Mouse (Mus musculus) stomach, embryonic 14.5 days (tissue): Measurements from ENCODE around the gene Cntn4. TPM values are rescaled to one million over a fixed set of nuclear protein-coding genes. Genes with fewer than 3 reads are reported as not detected.

ENCODE experiments used
- ATAC-seq: fragments of 200-750 bp; cut with Nextera tagmentation; 2 replicates; pipeline ENCODE4 v1.8.0; 2017; ENCODE audit warnings: low read depth, moderate TSS enrichment; ENCODE audit not compliant: insufficient number of reproducible peaks, insufficient read depth, low FRiP score
- H3K27ac ChIP-seq: fragments of 300-500 bp; sonication (generic); 2 replicates; pipeline ENCODE4 v1.5.1; 2014; ENCODE audit warnings: mild to moderate bottlenecking, low read length, moderate library complexity, mixed read lengths
- H3K27me3 ChIP-seq: fragments of 300-500 bp; sonication (generic); 2 replicates; pipeline ENCODE4 v1.6.1; 2014; ENCODE audit warnings: low read length, control low read depth, mixed read lengths; ENCODE audit not compliant: control insufficient read depth, insufficient read depth
- H3K36me3 ChIP-seq: fragments of 300-500 bp; sonication (generic); 2 replicates; pipeline ENCODE4 v1.6.1; 2014; ENCODE audit warnings: mild to moderate bottlenecking, control low read depth, low read length, moderate library complexity, mixed read lengths; ENCODE audit not compliant: control insufficient read depth, insufficient read depth
- H3K4me1 ChIP-seq: fragments of 300-500 bp; sonication (generic); 2 replicates; pipeline ENCODE4 v1.6.1; 2014; ENCODE audit warnings: low read length, control low read depth, mixed read lengths; ENCODE audit not compliant: control insufficient read depth, insufficient read depth
- H3K4me2 ChIP-seq: fragments of 300-500 bp; sonication (generic); replicated peaks from 2 replicates; pipeline ENCODE4 v1.6.1; 2014; ENCODE audit warnings: low read depth, low read length, control low read depth
- H3K4me3 ChIP-seq: fragments of 300-500 bp; sonication (generic); 2 replicates; pipeline ENCODE4 v1.5.1; 2014; ENCODE audit warnings: low read depth, low read length, control low read depth
- H3K9ac ChIP-seq: fragments of 300-500 bp; sonication (generic); replicated peaks from 2 replicates; pipeline ENCODE4 v1.6.1; 2014; ENCODE audit warnings: low read depth, mild to moderate bottlenecking, control low read depth, low read length, moderate library complexity, mixed read lengths
- H3K9me3 ChIP-seq: fragments of 300-500 bp; sonication (generic); 2 replicates; pipeline ENCODE4 v1.6.1; 2016; ENCODE audit warnings: low read depth, low read length, control low read depth; ENCODE audit not compliant: control insufficient read depth
- WGBS: fragments of 180-500 bp; shearing (Covaris S2); extraction: QIAGEN DNeasy Blood & Tissue Kit; methylation state at CpG from one replicate; pipeline ENCODE4 v1.1.7; 2014; 5-methylcytosine and 5-hydroxymethylcytosine counted together
- polyA plus RNA-seq: library from polyadenylated mRNA; unstranded; fragments of >200 nt; fragmentation: Nextera tagmentation; extraction: Ambion mirVana; gene quantifications from 2 replicates; pipeline ENCODE4 v1.2.1, GENCODE M21; 2014

Cntn4 gene
- polyA plus RNA-seq, 1 experiment from 2014 or later = 5.2 TPM

- H3K36me3 ChIP-seq = no peaks in the 10 kb centered on the region
These were observed 818.8 kb downstream of the Cntn4 start for GRCm38 (mm10) chr6:106496303-106496702.

GRCm38 (mm10) chr6:106499166-106499565 lies 821.7 kb downstream of the Cntn4 start:
- no peak overlapping the region for H3K27ac ChIP-seq
- H3K9ac ChIP-seq = no peak overlapping the region
- no peaks in the 10 kb centered on the region for H3K9me3 ChIP-seq
- no peaks in the 10 kb centered on the region for H3K36me3 ChIP-seq
- no peak overlapping the region for H3K4me2 ChIP-seq
- H3K27me3 ChIP-seq = no peaks in the 10 kb centered on the region
- H3K4me1 ChIP-seq = no peaks in the 10 kb centered on the region
- H3K4me3 ChIP-seq = no peak overlapping the region
- no peak for ATAC-seq
- 81% methylated on average over 3 of the region's 3 CpGs for WGBS

More at GRCm38 (mm10) chr6:106496303-106496702, 818.8 kb downstream of the Cntn4 start:
- H3K27me3 ChIP-seq = no peaks in the 10 kb centered on the region
- no peak overlapping the region for H3K9ac ChIP-seq
- no peaks in the 10 kb centered on the region for H3K4me1 ChIP-seq
- H3K4me2 ChIP-seq = no peak overlapping the region
- H3K27ac ChIP-seq = no peak overlapping the region
- ATAC-seq = no peak
- 81% methylated on average over 3 of the region's 3 CpGs for WGBS
- H3K9me3 ChIP-seq = no peaks in the 10 kb centered on the region
- H3K4me3 ChIP-seq = no peak overlapping the region

- Histone ChIP-seq H3K4me3 (no peak overlapping the region), H3K27me3 (no peaks in the 10 kb centered on the region), H3K4me2 (no peak overlapping the region), H3K4me1 (no peaks in the 10 kb centered on the region), H3K27ac (no peak overlapping the region), H3K36me3 (no peaks in the 10 kb centered on the region), H3K9me3 (no peaks in the 10 kb centered on the region), H3K9ac (no peak overlapping the region)
- 66% methylated on average over 9 of the region's 9 CpGs for WGBS
- no peak for ATAC-seq
These were observed 826.5 kb downstream of the Cntn4 start for GRCm38 (mm10) chr6:106503961-106504360.

GRCm38 (mm10) chr6:106520367-106520766 lies 842.9 kb downstream of the Cntn4 start:
- 73% methylated on average over 1 of the region's 1 CpGs for WGBS
- Histone ChIP-seq H3K9ac (no peak overlapping the region), H3K4me3 (no peak overlapping the region), H3K36me3 (no peaks in the 10 kb centered on the region), H3K27ac (no peak overlapping the region), H3K4me1 (no peaks in the 10 kb centered on the region), H3K4me2 (no peak overlapping the region), H3K27me3 (no peaks in the 10 kb centered on the region), H3K9me3 (no peaks in the 10 kb centered on the region)
- no peak for ATAC-seq

GRCm38 (mm10) chr6:106543500-106543899 lies 866.0 kb downstream of the Cntn4 start:
- H3K36me3 ChIP-seq = no peaks in the 10 kb centered on the region
- H3K4me2 ChIP-seq = no peak overlapping the region
- H3K27me3 ChIP-seq = no peaks in the 10 kb centered on the region
- H3K9ac ChIP-seq = no peak overlapping the region
- H3K4me3 ChIP-seq = no peak overlapping the region
- H3K4me1 ChIP-seq = no peaks in the 10 kb centered on the region
- no peak for ATAC-seq
- no peaks in the 10 kb centered on the region for H3K9me3 ChIP-seq
- no peak overlapping the region for H3K27ac ChIP-seq

GRCm38 (mm10) chr6:106561649-106562048 lies 884.2 kb downstream of the Cntn4 start:
- Histone ChIP-seq H3K4me2 (no peak overlapping the region), H3K36me3 (no peaks in the 10 kb centered on the region), H3K9ac (no peak overlapping the region), H3K4me3 (no peak overlapping the region), H3K9me3 (no peaks in the 10 kb centered on the region), H3K27ac (no peak overlapping the region), H3K4me1 (no peaks in the 10 kb centered on the region), H3K27me3 (no peaks in the 10 kb centered on the region)
- 87% methylated on average over 6 of the region's 6 CpGs for WGBS
- ATAC-seq = no peak

GRCm38 (mm10) chr6:106565316-106565715 lies 887.9 kb downstream of the Cntn4 start:
- Histone ChIP-seq H3K4me1 (no peaks in the 10 kb centered on the region), H3K27ac (no peak overlapping the region), H3K9me3 (no peaks in the 10 kb centered on the region), H3K4me3 (no peak overlapping the region), H3K4me2 (no peak overlapping the region), H3K27me3 (no peaks in the 10 kb centered on the region), H3K36me3 (no peaks in the 10 kb centered on the region), H3K9ac (no peak overlapping the region)
- ATAC-seq = no peak
- WGBS = 76% methylated on average over 7 of the region's 7 CpGs

- Histone ChIP-seq H3K4me2 (no peak overlapping the region), H3K9me3 (no peaks in the 10 kb centered on the region), H3K4me1 (no peaks in the 10 kb centered on the region), H3K4me3 (no peak overlapping the region), H3K27me3 (no peaks in the 10 kb centered on the region), H3K36me3 (no peaks in the 10 kb centered on the region), H3K27ac (no peak overlapping the region), H3K9ac (no peak overlapping the region)
- no peak for ATAC-seq
- WGBS = 86% methylated on average over 3 of the region's 3 CpGs
These were observed 888.5 kb downstream of the Cntn4 start for GRCm38 (mm10) chr6:106565769-106566459.
